Mouse (Mus musculus): ENCODE measurements at regions not wholly inside any gene's neighbourhood (a gene's known extent, or its start where the extent isn't known, plus 50 kb on each side); places are given as distances from the start of the nearest gene placed in this dataset.
A peak's percentile ranks its signal among the peaks of the same experiment; 100 is the strongest.
"Not testable (repeated sequence)": the region's sequence is repeated elsewhere in the genome, so short reads cannot be mapped to it uniquely, and the experiment has no call there.

- no peaks in the 10 kb centered on the region for H3K4me1 ChIP-seq (ENCODE audit: control insufficient read depth, insufficient read depth, low read length)
- no peaks in the 10 kb centered on the region for H3K9me3 ChIP-seq (replicated peaks; ENCODE audit: control insufficient read depth, low read length)
- DNase-seq (ENCODE audit: low spot score) (no peak), ATAC-seq (replicated peaks; ENCODE audit: insufficient number of reproducible peaks, low FRiP score, low TSS enrichment, low read depth) (no peak)
- H3K9ac ChIP-seq (replicated peaks; ENCODE audit: low read length): no peak overlapping the region
- H3K27me3 ChIP-seq (ENCODE audit: control insufficient read depth, insufficient read depth, low read length): no peaks in the 10 kb centered on the region
- WGBS: 81% methylated on average over 2 of the region's 2 CpGs
- no peaks in the 10 kb centered on the region for H3K36me3 ChIP-seq (replicated peaks; ENCODE audit: control insufficient read depth, insufficient read depth, low read depth, low read length)
- H3K27ac ChIP-seq (replicated peaks; ENCODE audit: low read depth, low read length): no peak overlapping the region
- no peak overlapping the region for H3K4me2 ChIP-seq (ENCODE audit: low read depth, low read length)
- H3K4me3 ChIP-seq (ENCODE audit: low read depth, low read length): no peak overlapping the region
Observed at GRCm38 (mm10) chr17:69821901-69822300, 147.0 kb upstream of the Dlgap1 start.

GRCm38 (mm10) chr17:69822921-69823320 is 146.0 kb upstream of the Dlgap1 start:
- Histone ChIP-seq H3K27me3 (ENCODE audit: control insufficient read depth, insufficient read depth, low read length) (no peaks in the 10 kb centered on the region), H3K9ac (replicated peaks; ENCODE audit: low read length) (no peak overlapping the region), H3K4me2 (ENCODE audit: low read depth, low read length) (no peak overlapping the region), H3K9me3 (replicated peaks; ENCODE audit: control insufficient read depth, low read length) (no peaks in the 10 kb centered on the region), H3K4me3 (ENCODE audit: low read depth, low read length) (no peak overlapping the region), H3K27ac (replicated peaks; ENCODE audit: low read depth, low read length) (no peak overlapping the region), H3K36me3 (replicated peaks; ENCODE audit: control insufficient read depth, insufficient read depth, low read depth, low read length) (no peaks in the 10 kb centered on the region), H3K4me1 (ENCODE audit: control insufficient read depth, insufficient read depth, low read length) (no peaks in the 10 kb centered on the region)
- DNase-seq (ENCODE audit: low spot score) (no peak), ATAC-seq (replicated peaks; ENCODE audit: insufficient number of reproducible peaks, low FRiP score, low TSS enrichment, low read depth) (no peak)
- 82% methylated on average over 1 of the region's 1 CpGs for WGBS

- H3K4me1 ChIP-seq (ENCODE audit: control insufficient read depth, insufficient read depth, low read length): no peaks in the 10 kb centered on the region
- peak; percentile 51 for DNase-seq (ENCODE audit: low spot score)
- H3K27ac ChIP-seq (replicated peaks; ENCODE audit: low read depth, low read length): no peak overlapping the region
- ATAC-seq (replicated peaks; ENCODE audit: insufficient number of reproducible peaks, low FRiP score, low TSS enrichment, low read depth): 0 out of 2 replicates have a peak, but pooled peaks have one; percentile 34
- no peak overlapping the region for H3K9ac ChIP-seq (replicated peaks; ENCODE audit: low read length)
- no peaks in the 10 kb centered on the region for H3K27me3 ChIP-seq (ENCODE audit: control insufficient read depth, insufficient read depth, low read length)
- no peaks in the 10 kb centered on the region for H3K36me3 ChIP-seq (replicated peaks; ENCODE audit: control insufficient read depth, insufficient read depth, low read depth, low read length)
- H3K9me3 ChIP-seq (replicated peaks; ENCODE audit: control insufficient read depth, low read length): no peaks in the 10 kb centered on the region
- H3K4me3 ChIP-seq (ENCODE audit: low read depth, low read length): no peak overlapping the region
- WGBS: 40% methylated on average over 5 of the region's 5 CpGs
- H3K4me2 ChIP-seq (ENCODE audit: low read depth, low read length): no peak overlapping the region
Observed at GRCm38 (mm10) chr17:69841308-69841707, 127.6 kb upstream of the Dlgap1 start.

GRCm38 (mm10) chr17:69848306-69848705 is 120.6 kb upstream of the Dlgap1 start:
- DNase-seq (ENCODE audit: low spot score) (no peak), ATAC-seq (replicated peaks; ENCODE audit: insufficient number of reproducible peaks, low FRiP score, low TSS enrichment, low read depth) (no peak)
- H3K4me1 ChIP-seq (ENCODE audit: control insufficient read depth, insufficient read depth, low read length): no peaks in the 10 kb centered on the region
- no peak overlapping the region for H3K9ac ChIP-seq (replicated peaks; ENCODE audit: low read length)
- no peak overlapping the region for H3K4me2 ChIP-seq (ENCODE audit: low read depth, low read length)
- 73% methylated on average over 1 of the region's 1 CpGs for WGBS
- H3K9me3 ChIP-seq (replicated peaks; ENCODE audit: control insufficient read depth, low read length): no peaks in the 10 kb centered on the region
- no peak overlapping the region for H3K4me3 ChIP-seq (ENCODE audit: low read depth, low read length)
- H3K27ac ChIP-seq (replicated peaks; ENCODE audit: low read depth, low read length): no peak overlapping the region
- no peaks in the 10 kb centered on the region for H3K36me3 ChIP-seq (replicated peaks; ENCODE audit: control insufficient read depth, insufficient read depth, low read depth, low read length)
- no peaks in the 10 kb centered on the region for H3K27me3 ChIP-seq (ENCODE audit: control insufficient read depth, insufficient read depth, low read length)

GRCm38 (mm10) chr17:69850075-69850474 is 118.8 kb upstream of the Dlgap1 start:
- no peaks in the 10 kb centered on the region for H3K4me1 ChIP-seq (ENCODE audit: control insufficient read depth, insufficient read depth, low read length)
- H3K36me3 ChIP-seq (replicated peaks; ENCODE audit: control insufficient read depth, insufficient read depth, low read depth, low read length): no peaks in the 10 kb centered on the region
- 14% methylated on average over 1 of the region's 1 CpGs for WGBS
- H3K9ac ChIP-seq (replicated peaks; ENCODE audit: low read length): no peak overlapping the region
- no peak overlapping the region for H3K27ac ChIP-seq (replicated peaks; ENCODE audit: low read depth, low read length)
- ATAC-seq (replicated peaks; ENCODE audit: insufficient number of reproducible peaks, low FRiP score, low TSS enrichment, low read depth) (no peak), DNase-seq (ENCODE audit: low spot score) (no peak)
- H3K27me3 ChIP-seq (ENCODE audit: control insufficient read depth, insufficient read depth, low read length): no peaks in the 10 kb centered on the region
- H3K4me2 ChIP-seq (ENCODE audit: low read depth, low read length): no peak overlapping the region
- no peak overlapping the region for H3K4me3 ChIP-seq (ENCODE audit: low read depth, low read length)
- H3K9me3 ChIP-seq (replicated peaks; ENCODE audit: control insufficient read depth, low read length): no peaks in the 10 kb centered on the region

GRCm38 (mm10) chr17:69879958-69880357 is 88.9 kb upstream of the Dlgap1 start:
- not testable (repeated sequence) for H3K36me3 ChIP-seq (replicated peaks; ENCODE audit: control insufficient read depth, insufficient read depth, low read depth, low read length); H3K27me3 ChIP-seq (ENCODE audit: control insufficient read depth, insufficient read depth, low read length); H3K4me2 ChIP-seq (ENCODE audit: low read depth, low read length); H3K9ac ChIP-seq (replicated peaks; ENCODE audit: low read length); DNase-seq (ENCODE audit: low spot score); H3K27ac ChIP-seq (replicated peaks; ENCODE audit: low read depth, low read length); H3K4me1 ChIP-seq (ENCODE audit: control insufficient read depth, insufficient read depth, low read length); ATAC-seq (replicated peaks; ENCODE audit: insufficient number of reproducible peaks, low FRiP score, low TSS enrichment, low read depth); H3K9me3 ChIP-seq (replicated peaks; ENCODE audit: control insufficient read depth, low read length); H3K4me3 ChIP-seq (ENCODE audit: low read depth, low read length)
- 86% methylated on average over 8 of the region's 8 CpGs for WGBS

GRCm38 (mm10) chr17:69893980-69894379 is 74.9 kb upstream of the Dlgap1 start:
- H3K9ac ChIP-seq (replicated peaks; ENCODE audit: low read length): no peak overlapping the region
- no peak overlapping the region for H3K4me2 ChIP-seq (ENCODE audit: low read depth, low read length)
- no peaks in the 10 kb centered on the region for H3K4me1 ChIP-seq (ENCODE audit: control insufficient read depth, insufficient read depth, low read length)
- no peaks in the 10 kb centered on the region for H3K9me3 ChIP-seq (replicated peaks; ENCODE audit: control insufficient read depth, low read length)
- no peak for ATAC-seq (replicated peaks; ENCODE audit: insufficient number of reproducible peaks, low FRiP score, low TSS enrichment, low read depth)
- no peaks in the 10 kb centered on the region for H3K27me3 ChIP-seq (ENCODE audit: control insufficient read depth, insufficient read depth, low read length)
- WGBS: 60% methylated on average over 4 of the region's 4 CpGs
- no peaks in the 10 kb centered on the region for H3K36me3 ChIP-seq (replicated peaks; ENCODE audit: control insufficient read depth, insufficient read depth, low read depth, low read length)
- DNase-seq (ENCODE audit: low spot score): no peak
- no peak overlapping the region for H3K27ac ChIP-seq (replicated peaks; ENCODE audit: low read depth, low read length)
- no peak overlapping the region for H3K4me3 ChIP-seq (ENCODE audit: low read depth, low read length)
